9 mouse cellular contexts compared by ENCODE assay signal in genomic region chr4:65477106-65477505, GRCm38 (mm10).
A peak's percentile ranks its signal among the peaks of the same experiment; 100 is the strongest.
DNase-seq lines count a peak whose midpoint lies in the region; ATAC-seq and TF ChIP-seq lines count a peak whose summit lies in the region.
"Had no signal": no experiment of that assay in that cellular context is flagged by ENCODE, and none has a peak within 500 bp of the region (broad histone marks: within the 10 kb centered on the region; RNA-seq: fewer than 3 reads in every experiment).

No protein-coding gene starts in this region.

- H3K9ac ChIP-seq in midbrain, embryonic 15.5 days: no peak overlapping the region
- H3K9ac ChIP-seq: liver, embryonic 13.5 days had no signal

- 12% methylated on average over 6 of the region's 6 CpGs for WGBS in midbrain, embryonic 15.5 days

- no peak overlapping the region for H3K27ac ChIP-seq in midbrain, embryonic 15.5 days
- H3K27ac ChIP-seq: liver, embryonic 13.5 days had no signal

- DNase-seq in kidney, postnatal 4 days: peak; percentile 24 to 33
- DNase-seq in kidney, adult 9 months: no peak
- peak; percentile 59 for DNase-seq in brain, embryonic 14.5 days (ENCODE audit: low read depth)
- peak; percentile 77 for DNase-seq in gastrocnemius, postnatal 25 days
- DNase-seq in layer of hippocampus, adult 9-10 months (ENCODE audit: low spot score): peak; percentile 8
- DNase-seq in B cell, adult 2 months: no peak
- DNase-seq: liver, embryonic 13.5 days had no signal

- no peaks in the 10 kb centered on the region for H3K27me3 ChIP-seq in midbrain, embryonic 15.5 days (replicated peaks)
- H3K27me3 ChIP-seq: liver, embryonic 13.5 days had no signal

- H3K4me2 ChIP-seq in midbrain, embryonic 15.5 days: no peak overlapping the region
- H3K4me2 ChIP-seq: liver, embryonic 13.5 days had no signal

- no peak for TF ChIP-seq POLR2A in brain, embryonic 14.5 days (IDR thresholded peaks at IDR 0.05; ENCODE audit: borderline replicate concordance, extremely low read depth, insufficient read depth, insufficient read length, poor library complexity, severe bottlenecking)

- H3K4me3 ChIP-seq in midbrain, embryonic 15.5 days: no peak overlapping the region
- H3K4me3 ChIP-seq: liver, embryonic 13.5 days had no signal

- ATAC-seq in midbrain, embryonic 15.5 days (replicated peaks): 0 out of 2 replicates have a peak, but pooled peaks have one; percentile 37
- no peak for ATAC-seq in erythroid progenitor cell, adult 5-6 weeks (replicated peaks; ENCODE audit: low FRiP score, poor library complexity, severe bottlenecking)

- H3K36me3 ChIP-seq in midbrain, embryonic 15.5 days (replicated peaks): no peaks in the 10 kb centered on the region
- H3K36me3 ChIP-seq: liver, embryonic 13.5 days had no signal

- no peaks in the 10 kb centered on the region for H3K4me1 ChIP-seq in midbrain, embryonic 15.5 days
- H3K4me1 ChIP-seq: liver, embryonic 13.5 days had no signal

- no peak for TF ChIP-seq CTCF in brain, embryonic 14.5 days (IDR thresholded peaks at IDR 0.05; ENCODE audit: borderline replicate concordance, extremely low read depth, insufficient read depth, insufficient read length)

- no peaks in the 10 kb centered on the region for H3K9me3 ChIP-seq in midbrain, embryonic 15.5 days
- H3K9me3 ChIP-seq: liver, embryonic 13.5 days had no signal

Comparison
In these comparisons a context has a peak if more than half of its experiments do, and no peak if none do; other contexts are left out.
1. DNase-seq: peak in kidney, postnatal 4 days (2 of 2), brain, embryonic 14.5 days (single experiment), gastrocnemius, postnatal 25 days (single experiment) and layer of hippocampus, adult 9-10 months (single experiment); none in kidney, adult 9 months (single experiment) and B cell, adult 2 months (0 of 2).